Mouse (Mus musculus): ENCODE measurements around the gene Eml5. TPM values are rescaled to one million over a fixed set of nuclear protein-coding genes. Genes with fewer than 3 reads are reported as not detected.

Gene Eml5
- 7.6 and 9.3 TPM in 2 replicates for polyA plus RNA-seq (2015; fragmentation: Nextera tagmentation; extraction: Ambion mirVana)

GRCm38 (mm10) chr12:98900881-98901801 lies at the start of gene Eml5:
Gene Eml5, minus strand, starts transcription at chr12:98901484.
- peaks cover 7% of the 10 kb centered on the region for H3K27me3 ChIP-seq (replicated peaks)
- H3K4me2 ChIP-seq (replicated peaks), result peak within 1 kb of the TSS; percentile 94
- 0 out of 2 replicates have a peak, but pooled peaks cover 2% of the 10 kb centered on the region for H3K4me1 ChIP-seq (replicated peaks)
- no peak within 1 kb of the TSS for H3K27ac ChIP-seq
- H3K4me3 ChIP-seq (replicated peaks), result peak within 1 kb of the TSS; percentile 75
- WGBS, result under 1% methylated on average over 97 of the region's 101 CpGs
- H3K9me3 ChIP-seq, result no peaks in the 10 kb centered on the region
- peak within 1 kb of the TSS; percentile 60 for H3K9ac ChIP-seq
- H3K36me3 ChIP-seq, result no peaks in the 10 kb centered on the region
- peak; percentile 96 for ATAC-seq

DNA sequence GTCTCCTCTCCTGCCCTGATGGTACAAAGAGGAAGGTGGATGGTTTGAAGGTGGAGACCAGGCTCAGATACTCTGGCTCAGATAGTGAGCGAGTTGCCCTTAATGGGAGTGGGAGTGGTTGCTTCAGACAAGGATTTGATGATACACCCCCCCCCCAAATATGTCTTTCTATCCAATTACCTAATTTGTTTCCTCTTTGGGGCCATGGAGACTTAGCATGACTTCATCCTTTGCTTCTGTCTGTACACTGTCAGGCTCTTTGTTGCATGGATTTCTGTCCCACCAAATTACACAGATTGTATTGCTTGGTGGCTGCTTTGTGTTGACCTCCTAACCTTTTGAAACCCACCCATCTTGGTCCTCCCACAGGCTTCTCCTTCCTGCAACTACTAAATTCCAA lies 31.6 kb upstream of the Eml5 start:
- H3K9me3 ChIP-seq, result no peaks in the 10 kb centered on the region
- WGBS, result 83% methylated on average over 1 of the region's 1 CpGs
- H3K27ac ChIP-seq, result no peak overlapping the region
- H3K27me3 ChIP-seq (replicated peaks), result no peaks in the 10 kb centered on the region
- H3K4me2 ChIP-seq (replicated peaks), result no peak overlapping the region
- H3K4me3 ChIP-seq (replicated peaks), result no peak overlapping the region
- no peaks in the 10 kb centered on the region for H3K4me1 ChIP-seq (replicated peaks)
- ATAC-seq, result no peak
- no peak overlapping the region for H3K9ac ChIP-seq
- no peaks in the 10 kb centered on the region; the same call in 1 of the 2 replicates for H3K36me3 ChIP-seq

DNA sequence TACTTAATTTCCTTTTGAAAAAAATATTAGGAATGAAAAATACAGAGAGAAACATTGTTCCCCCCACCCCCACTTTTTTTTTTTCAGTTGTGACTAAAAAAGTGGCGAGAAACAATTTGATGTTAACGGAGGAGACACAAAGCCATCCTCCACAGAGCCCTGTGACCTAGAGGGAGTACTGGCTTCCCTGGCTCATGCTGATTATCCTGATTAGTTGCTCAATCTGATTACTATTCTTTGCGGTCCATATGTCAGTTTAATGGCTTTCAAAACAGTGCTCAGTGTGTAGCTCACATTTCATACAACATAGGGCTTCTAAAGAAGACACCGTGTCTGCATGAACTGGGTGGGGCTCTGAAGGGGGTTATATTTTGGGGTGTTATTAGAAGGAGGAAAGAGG lies 31.2 kb upstream of the Eml5 start:
- Histone ChIP-seq H3K36me3 (no peaks in the 10 kb centered on the region; the same call in 1 of the 2 replicates), H3K9ac (no peak overlapping the region), H3K27me3 (replicated peaks) (no peaks in the 10 kb centered on the region), H3K9me3 (no peaks in the 10 kb centered on the region), H3K4me1 (replicated peaks) (no peaks in the 10 kb centered on the region), H3K4me3 (replicated peaks) (no peak overlapping the region), H3K4me2 (replicated peaks) (no peak overlapping the region), H3K27ac (no peak overlapping the region)
- 81% methylated on average over 4 of the region's 4 CpGs for WGBS
- ATAC-seq, result no peak

DNA sequence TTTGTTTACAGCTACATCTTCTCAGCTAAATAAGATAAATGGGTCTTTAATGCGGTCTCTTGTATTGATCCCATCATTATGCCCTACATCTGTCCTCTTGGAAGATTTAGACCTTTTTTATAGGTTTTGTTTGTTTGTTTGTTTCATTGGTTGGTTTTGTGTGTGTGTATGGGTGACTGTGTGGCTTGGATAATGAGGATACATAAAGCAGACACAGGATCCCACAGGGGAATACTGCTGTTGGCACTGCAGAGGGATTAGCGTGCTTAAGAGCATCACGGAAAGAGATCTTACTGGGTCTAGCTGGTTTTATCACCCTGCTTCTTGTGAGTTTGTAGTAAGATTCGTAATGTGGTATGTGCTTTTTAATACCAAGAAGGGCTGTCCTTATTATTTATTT lies 29.9 kb upstream of the Eml5 start:
- no peaks in the 10 kb centered on the region for H3K27me3 ChIP-seq (replicated peaks)
- 92% methylated on average over 4 of the region's 4 CpGs for whole genome bisulfite sequencing

DNA sequence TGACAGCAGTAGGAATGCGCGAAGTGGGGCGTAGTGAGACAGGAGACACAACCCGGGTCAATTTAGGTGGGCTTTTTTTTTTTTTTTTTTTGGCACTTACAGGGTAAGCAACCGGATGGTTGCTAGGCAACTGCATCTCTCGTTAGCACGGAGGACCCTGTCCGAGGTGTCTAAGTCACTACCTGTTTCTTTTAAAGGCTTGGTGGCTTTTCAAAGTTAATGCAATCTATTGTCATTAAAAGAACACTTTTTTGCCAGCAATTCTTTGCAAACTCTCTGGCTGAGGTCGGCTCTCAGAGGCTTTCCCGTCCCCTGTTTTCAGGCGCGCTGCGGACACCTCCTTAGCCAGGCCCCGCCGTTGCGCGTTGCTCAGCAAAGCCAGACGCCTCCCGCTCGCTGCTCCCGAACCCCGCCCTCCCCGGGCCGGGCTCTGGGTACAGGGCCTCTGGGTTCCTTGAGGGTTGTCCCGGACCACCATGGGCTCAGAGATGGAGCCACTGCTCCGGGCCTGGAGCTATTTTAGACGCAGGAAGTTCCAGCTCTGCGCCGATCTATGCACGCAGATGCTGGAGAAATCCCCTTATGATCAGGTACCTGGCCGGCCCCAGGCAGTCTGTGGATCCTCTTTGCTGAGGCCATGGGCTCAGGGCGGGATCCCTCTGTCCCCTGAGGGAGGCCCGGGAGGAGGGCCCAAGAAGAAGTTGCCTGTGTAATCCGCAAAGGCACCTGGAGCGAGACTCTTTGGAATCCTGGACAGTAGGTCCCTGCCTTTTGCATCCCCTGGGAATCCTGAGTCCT lies 19.1 kb upstream of the Eml5 start, which contains the start of gene Ttc8:
Gene Ttc8 (plus strand): TSS at position 381 of the 798 bp plus-strand sequence.
- H3K27ac ChIP-seq, result peak within 1 kb of the TSS; percentile 66; the same call in 1 of the 2 replicates
- peak; percentile 100 for ATAC-seq
- peak within 1 kb of the TSS; percentile 65 for H3K4me3 ChIP-seq (replicated peaks)
- H3K4me2 ChIP-seq (replicated peaks), result peak within 1 kb of the TSS; percentile 87
- H3K27me3 ChIP-seq (replicated peaks), result no peaks in the 10 kb centered on the region
- peak within 1 kb of the TSS; percentile 70 for H3K9ac ChIP-seq
- no peaks in the 10 kb centered on the region for H3K9me3 ChIP-seq
- no peaks in the 10 kb centered on the region for H3K4me1 ChIP-seq (replicated peaks)
- H3K36me3 ChIP-seq, result no peaks in the 10 kb centered on the region
- WGBS, result under 1% methylated on average over 35 of the region's 35 CpGs

More for the DNA sequence above, 29.9 kb upstream of the Eml5 start:
- no peak for ATAC-seq
- Histone ChIP-seq H3K27ac (no peak overlapping the region), H3K4me3 (replicated peaks) (no peak overlapping the region), H3K9me3 (no peaks in the 10 kb centered on the region), H3K9ac (no peak overlapping the region), H3K4me1 (replicated peaks) (no peaks in the 10 kb centered on the region), H3K36me3 (no peaks in the 10 kb centered on the region; the same call in 1 of the 2 replicates), H3K4me2 (replicated peaks) (no peak overlapping the region)

GRCm38 (mm10) chr12:98910096-98910495 lies 8.8 kb upstream of the Eml5 start:
- Histone ChIP-seq H3K27me3 (replicated peaks) (no peaks in the 10 kb centered on the region), H3K4me2 (replicated peaks) (no peak overlapping the region), H3K4me3 (replicated peaks) (no peak overlapping the region), H3K9me3 (no peaks in the 10 kb centered on the region), H3K36me3 (no peaks in the 10 kb centered on the region), H3K4me1 (replicated peaks) (no peaks in the 10 kb centered on the region), H3K27ac (no peak overlapping the region), H3K9ac (no peak overlapping the region)
- 68% methylated on average over 9 of the region's 9 CpGs for WGBS
- no peak for ATAC-seq

DNA sequence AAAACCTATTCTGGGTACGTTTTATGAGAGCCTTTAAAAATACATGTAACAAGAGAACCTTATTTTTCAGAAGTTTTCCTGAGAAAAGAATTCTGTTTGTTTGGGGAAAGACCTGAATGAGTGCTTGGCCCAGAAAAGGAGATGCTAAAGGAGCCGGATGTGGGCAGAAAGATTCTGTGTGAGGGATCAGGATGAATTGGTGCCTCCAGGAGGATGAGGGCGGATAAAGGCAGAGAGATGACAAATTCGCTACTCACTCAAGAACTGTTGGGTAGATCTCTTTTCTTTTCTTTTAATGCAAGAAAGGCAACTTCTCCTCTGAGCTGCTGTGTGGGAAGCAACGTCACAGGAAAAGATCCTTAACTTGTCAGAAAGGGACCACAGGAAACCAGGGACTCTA lies 4.2 kb upstream of the Eml5 start:
- Histone ChIP-seq H3K4me1 (replicated peaks) (0 out of 2 replicates have a peak, but pooled peaks cover 1% of the 10 kb centered on the region), H3K27me3 (replicated peaks) (peaks cover 5% of the 10 kb centered on the region), H3K27ac (no peak overlapping the region), H3K9ac (no peak overlapping the region), H3K4me3 (replicated peaks) (no peak overlapping the region), H3K9me3 (no peaks in the 10 kb centered on the region), H3K4me2 (replicated peaks) (no peak overlapping the region), H3K36me3 (no peaks in the 10 kb centered on the region)
- ATAC-seq, result no peak
- WGBS, result 76% methylated on average over 5 of the region's 5 CpGs

- Histone ChIP-seq H3K4me1 (replicated peaks) (0 out of 2 replicates have a peak, but pooled peaks cover 2% of the 10 kb centered on the region), H3K36me3 (no peaks in the 10 kb centered on the region), H3K9ac (peak overlapping the region; percentile 60), H3K4me2 (replicated peaks) (peak overlapping the region; percentile 94), H3K27ac (no peak overlapping the region), H3K9me3 (no peaks in the 10 kb centered on the region), H3K27me3 (replicated peaks) (peaks cover 7% of the 10 kb centered on the region), H3K4me3 (replicated peaks) (peak overlapping the region; percentile 75)
- WGBS, result 2% methylated on average over 31 of the region's 31 CpGs
- ATAC-seq, result no peak; the same call in 1 of the 2 replicates
Measured at GRCm38 (mm10) chr12:98900341-98900880, 873 bp downstream of the Eml5 start.

- H3K9ac ChIP-seq, result no peak overlapping the region
- H3K27ac ChIP-seq, result no peak overlapping the region
- 0 out of 2 replicates have a peak, but pooled peaks cover 2% of the 10 kb centered on the region for H3K4me1 ChIP-seq (replicated peaks)
- H3K4me3 ChIP-seq (replicated peaks), result peak overlapping the region; percentile 75; the same call in 1 of the 2 replicates
- no peaks in the 10 kb centered on the region for H3K36me3 ChIP-seq
- no peak overlapping the region for H3K4me2 ChIP-seq (replicated peaks)
- no peaks in the 10 kb centered on the region for H3K9me3 ChIP-seq
- 79% methylated on average over 6 of the region's 6 CpGs for WGBS
- no peak for ATAC-seq
- peaks cover 7% of the 10 kb centered on the region for H3K27me3 ChIP-seq (replicated peaks)
Measured at GRCm38 (mm10) chr12:98899676-98900075, 1.6 kb downstream of the Eml5 start.

GRCm38 (mm10) chr12:98896761-98897160 lies 4.5 kb downstream of the Eml5 start:
- no peaks in the 10 kb centered on the region for H3K9me3 ChIP-seq
- H3K27me3 ChIP-seq (replicated peaks), result peaks cover 7% of the 10 kb centered on the region
- no peaks in the 10 kb centered on the region for H3K36me3 ChIP-seq
- no peak overlapping the region for H3K4me2 ChIP-seq (replicated peaks)
- H3K4me1 ChIP-seq (replicated peaks), result 0 out of 2 replicates have a peak, but pooled peaks cover 2% of the 10 kb centered on the region
- no peak overlapping the region for H3K27ac ChIP-seq
- H3K4me3 ChIP-seq (replicated peaks), result no peak overlapping the region
- H3K9ac ChIP-seq, result no peak overlapping the region
- 76% methylated on average over 1 of the region's 1 CpGs for WGBS
- no peak for ATAC-seq

GRCm38 (mm10) chr12:98884515-98884914 lies 16.8 kb downstream of the Eml5 start:
- no peak for ATAC-seq
- WGBS, result 4% methylated on average over 1 of the region's 1 CpGs

GRCm38 (mm10) chr12:98881796-98882195 lies 19.5 kb downstream of the Eml5 start:
- no peaks in the 10 kb centered on the region for H3K9me3 ChIP-seq
- no peak for ATAC-seq
- H3K4me1 ChIP-seq (replicated peaks), result no peaks in the 10 kb centered on the region
- H3K4me3 ChIP-seq (replicated peaks), result no peak overlapping the region
- H3K9ac ChIP-seq, result no peak overlapping the region
- H3K27me3 ChIP-seq (replicated peaks), result no peaks in the 10 kb centered on the region
- WGBS, result 36% methylated on average over 5 of the region's 5 CpGs
- H3K4me2 ChIP-seq (replicated peaks), result no peak overlapping the region
- no peaks in the 10 kb centered on the region for H3K36me3 ChIP-seq
- no peak overlapping the region for H3K27ac ChIP-seq

More at GRCm38 (mm10) chr12:98884515-98884914, 16.8 kb downstream of the Eml5 start:
- Histone ChIP-seq H3K4me2 (replicated peaks) (no peak overlapping the region), H3K4me3 (replicated peaks) (no peak overlapping the region), H3K36me3 (no peaks in the 10 kb centered on the region), H3K9me3 (no peaks in the 10 kb centered on the region), H3K27me3 (replicated peaks) (no peaks in the 10 kb centered on the region), H3K4me1 (replicated peaks) (no peaks in the 10 kb centered on the region), H3K9ac (no peak overlapping the region), H3K27ac (no peak overlapping the region)
